Mouse (Mus musculus) hindbrain, postnatal 0 days (tissue): ENCODE data around the gene Stim1. TPM values are rescaled to one million over a fixed set of nuclear protein-coding genes. Genes with fewer than 3 reads are reported as not detected.

Experiments
- ATAC-seq: fragments of 200-750 bp; cut with Nextera tagmentation; 2 replicates; pipeline ENCODE4 v1.8.0; 2017; ENCODE audit warnings: mild to moderate bottlenecking, moderate TSS enrichment, moderate library complexity
- DNase-seq: peaks from one replicate; pipeline ENCODE4 v3.0.0-alpha.2; 2015; ENCODE audit warnings: low spot score
- H3K27ac ChIP-seq: fragments of 300-500 bp; sonication (generic); 2 replicates; pipeline ENCODE4 v1.5.1; 2014; ENCODE audit warnings: mild to moderate bottlenecking
- H3K27me3 ChIP-seq: fragments of 300-500 bp; sonication (generic); 2 replicates; pipeline ENCODE4 v1.6.1; 2014; ENCODE audit warnings: low read length, mixed read lengths; ENCODE audit not compliant: insufficient read depth
- H3K36me3 ChIP-seq: fragments of 300-500 bp; sonication (generic); 2 replicates; pipeline ENCODE4 v1.6.1; 2014; ENCODE audit warnings: low read length, mixed read lengths; ENCODE audit not compliant: insufficient read depth
- H3K4me1 ChIP-seq: fragments of 300-500 bp; sonication (generic); 2 replicates; pipeline ENCODE4 v1.6.1; 2014; ENCODE audit warnings: antibody characterized with exemption, low read length, mixed read lengths; ENCODE audit not compliant: insufficient read depth
- H3K4me2 ChIP-seq: fragments of 300-500 bp; sonication (generic); 2 replicates; pipeline ENCODE4 v1.6.1; 2014; ENCODE audit warnings: low read depth, mild to moderate bottlenecking, low read length, moderate library complexity, mixed read lengths
- H3K4me3 ChIP-seq: fragments of 300-500 bp; sonication (generic); 2 replicates; pipeline ENCODE4 v1.5.1; 2014; ENCODE audit warnings: low read length
- H3K9ac ChIP-seq: fragments of 300-500 bp; sonication (generic); replicated peaks from 2 replicates; pipeline ENCODE4 v1.6.1; 2014; ENCODE audit warnings: mild to moderate bottlenecking, low read length, moderate library complexity, mixed read lengths
- H3K9me3 ChIP-seq: fragments of 300-500 bp; sonication (generic); 2 replicates; pipeline ENCODE4 v1.6.1; 2016; ENCODE audit warnings: low read length, mixed read lengths
- CTCF ChIP-seq: IDR thresholded peaks from 2 replicates; pipeline ENCODE4 v1.5.1; 2016; ENCODE audit warnings: antibody characterized with exemption, control low read depth, low read depth
- WGBS: fragments of 180-500 bp; shearing (Covaris S2); extraction: QIAGEN DNeasy Blood & Tissue Kit; methylation state at CpG from one replicate; pipeline ENCODE4 v1.1.7; 2014; 5-methylcytosine and 5-hydroxymethylcytosine counted together
- polyA plus RNA-seq: library from polyadenylated mRNA; unstranded; fragments of >200 nt; fragmentation: Nextera tagmentation; extraction: Ambion mirVana; gene quantifications from 2 replicates; pipeline ENCODE4 v1.2.1, GENCODE M21; 2015
- total RNA-seq: library from RNA; depleted of rRNA; stranded (reverse); fragments of >200 nt; gene quantifications from 2 replicates; pipeline ENCODE4 v1.2.3, GENCODE M21; 2014

Stim1 gene
- total and polyA plus RNA-seq, 2 experiments from 2014 or later, result 17.9 to 34.6 TPM

- TF ChIP-seq CTCF, result no peak
- no peaks in the 10 kb centered on the region for H3K27me3 ChIP-seq
- no peaks in the 10 kb centered on the region for H3K36me3 ChIP-seq
- WGBS, result 2% methylated on average over 23 of the region's 23 CpGs
- H3K4me3 ChIP-seq, result peak overlapping the region; percentile 80
- H3K4me2 ChIP-seq, result peak overlapping the region; percentile 94
- peak overlapping the region; percentile 76 for H3K9ac ChIP-seq
- H3K4me1 ChIP-seq, result 0 out of 2 replicates have a peak, but pooled peaks cover 5% of the 10 kb centered on the region
- H3K9me3 ChIP-seq, result no peaks in the 10 kb centered on the region
- DNase-seq, result no peak
- peak overlapping the region; percentile 88 for H3K27ac ChIP-seq
- ATAC-seq, result peak; percentile 44
Observed at GRCm38 (mm10) chr7:102249531-102249895, 18.1 kb upstream of the Stim1 start.

GRCm38 (mm10) chr7:102249896-102250630, 17.5 kb upstream of the Stim1 start:
- TF ChIP-seq CTCF, result no peak
- Histone ChIP-seq H3K27ac (peak overlapping the region; percentile 88), H3K4me2 (peak overlapping the region; percentile 94), H3K9ac (peak overlapping the region; percentile 76), H3K4me3 (peak overlapping the region; percentile 80), H3K9me3 (no peaks in the 10 kb centered on the region), H3K36me3 (no peaks in the 10 kb centered on the region), H3K27me3 (no peaks in the 10 kb centered on the region), H3K4me1 (0 out of 2 replicates have a peak, but pooled peaks cover 5% of the 10 kb centered on the region)
- WGBS, result under 1% methylated on average over 31 of the region's 49 CpGs
- peak; percentile 75 for DNase-seq
- peak; percentile 76 for ATAC-seq

- Histone ChIP-seq H3K4me2 (peak overlapping the region; percentile 94), H3K27ac (peak overlapping the region; percentile 88), H3K9me3 (no peaks in the 10 kb centered on the region), H3K36me3 (no peaks in the 10 kb centered on the region), H3K4me3 (peak overlapping the region; percentile 80), H3K9ac (peak overlapping the region; percentile 76), H3K4me1 (0 out of 2 replicates have a peak, but pooled peaks cover 5% of the 10 kb centered on the region), H3K27me3 (no peaks in the 10 kb centered on the region)
- WGBS, result under 1% methylated on average over 32 of the region's 33 CpGs
- peak; percentile 80 for ATAC-seq
- peak; percentile 84 for DNase-seq
- peak; percentile 77 for TF ChIP-seq CTCF
Observed at GRCm38 (mm10) chr7:102250631-102251214, 16.9 kb upstream of the Stim1 start.

- Histone ChIP-seq H3K9ac (no peak overlapping the region), H3K27ac (no peak overlapping the region), H3K9me3 (no peaks in the 10 kb centered on the region), H3K36me3 (no peaks in the 10 kb centered on the region), H3K4me2 (no peak overlapping the region), H3K4me1 (no peaks in the 10 kb centered on the region), H3K4me3 (no peak overlapping the region), H3K27me3 (no peaks in the 10 kb centered on the region)
- ATAC-seq (no peak), DNase-seq (no peak)
- 93% methylated on average over 1 of the region's 1 CpGs for WGBS
- no peak for TF ChIP-seq CTCF
Observed at GRCm38 (mm10) chr7:102253631-102254030, 14.0 kb upstream of the Stim1 start.

GRCm38 (mm10) chr7:102255954-102256353, 11.7 kb upstream of the Stim1 start, which contains the start of gene Rhog:
Gene Rhog, minus strand, starts transcription at chr7:102256054.
- H3K9ac ChIP-seq, result no peak within 1 kb of the TSS
- TF ChIP-seq CTCF, result no peak
- 82% methylated on average over 3 of the region's 3 CpGs for WGBS
- H3K27me3 ChIP-seq, result no peaks in the 10 kb centered on the region
- no peaks in the 10 kb centered on the region for H3K36me3 ChIP-seq
- no peaks in the 10 kb centered on the region for H3K9me3 ChIP-seq
- H3K4me3 ChIP-seq, result no peak within 1 kb of the TSS
- ATAC-seq (no peak), DNase-seq (no peak)
- H3K27ac ChIP-seq, result no peak within 1 kb of the TSS
- no peaks in the 10 kb centered on the region for H3K4me1 ChIP-seq
- no peak within 1 kb of the TSS for H3K4me2 ChIP-seq

GRCm38 (mm10) chr7:102256636-102257035, 11.0 kb upstream of the Stim1 start:
- no peak for ATAC-seq
- no peak for DNase-seq
- Histone ChIP-seq H3K9ac (no peak overlapping the region), H3K4me3 (no peak overlapping the region), H3K27me3 (no peaks in the 10 kb centered on the region), H3K36me3 (no peaks in the 10 kb centered on the region), H3K27ac (no peak overlapping the region), H3K9me3 (no peaks in the 10 kb centered on the region), H3K4me2 (no peak overlapping the region), H3K4me1 (no peaks in the 10 kb centered on the region)
- TF ChIP-seq CTCF, result no peak
- 83% methylated on average over 3 of the region's 3 CpGs for WGBS

GRCm38 (mm10) chr7:102258189-102258588, 9.4 kb upstream of the Stim1 start:
- 17% methylated on average over 4 of the region's 4 CpGs for WGBS
- TF ChIP-seq CTCF, result peak; percentile 81

More at GRCm38 (mm10) chr7:102258189-102258588, 9.4 kb upstream of the Stim1 start:
- Histone ChIP-seq H3K9ac (no peak overlapping the region), H3K4me1 (no peaks in the 10 kb centered on the region), H3K9me3 (no peaks in the 10 kb centered on the region), H3K27ac (no peak overlapping the region), H3K4me3 (no peak overlapping the region), H3K36me3 (no peaks in the 10 kb centered on the region), H3K27me3 (no peaks in the 10 kb centered on the region), H3K4me2 (no peak overlapping the region)
- peak; percentile 86 for ATAC-seq
- peak; percentile 86 for DNase-seq
